Mouse (Mus musculus) olfactory bulb, adult 2 months (tissue): ENCODE data around the gene Gm20481.
"Not testable (repeated sequence)": the region's sequence is repeated elsewhere in the genome, so short reads cannot be mapped to it uniquely, and the experiment has no call there.

Experiments
- CTCF ChIP-seq: fragments of 200-500 bp; IDR thresholded peaks from 2 replicates; pipeline ENCODE4 v1.5.1; 2012; ENCODE audit warnings: low read depth, mild to moderate bottlenecking, low read length, moderate library complexity; ENCODE audit not compliant: insufficient read depth
- POLR2A ChIP-seq: fragments of 200-500 bp; IDR thresholded peaks from 2 replicates; pipeline ENCODE4 v1.6.1; 2012; ENCODE audit warnings: mild to moderate bottlenecking, low read depth, low read length, moderate library complexity; ENCODE audit not compliant: insufficient read depth

DNA sequence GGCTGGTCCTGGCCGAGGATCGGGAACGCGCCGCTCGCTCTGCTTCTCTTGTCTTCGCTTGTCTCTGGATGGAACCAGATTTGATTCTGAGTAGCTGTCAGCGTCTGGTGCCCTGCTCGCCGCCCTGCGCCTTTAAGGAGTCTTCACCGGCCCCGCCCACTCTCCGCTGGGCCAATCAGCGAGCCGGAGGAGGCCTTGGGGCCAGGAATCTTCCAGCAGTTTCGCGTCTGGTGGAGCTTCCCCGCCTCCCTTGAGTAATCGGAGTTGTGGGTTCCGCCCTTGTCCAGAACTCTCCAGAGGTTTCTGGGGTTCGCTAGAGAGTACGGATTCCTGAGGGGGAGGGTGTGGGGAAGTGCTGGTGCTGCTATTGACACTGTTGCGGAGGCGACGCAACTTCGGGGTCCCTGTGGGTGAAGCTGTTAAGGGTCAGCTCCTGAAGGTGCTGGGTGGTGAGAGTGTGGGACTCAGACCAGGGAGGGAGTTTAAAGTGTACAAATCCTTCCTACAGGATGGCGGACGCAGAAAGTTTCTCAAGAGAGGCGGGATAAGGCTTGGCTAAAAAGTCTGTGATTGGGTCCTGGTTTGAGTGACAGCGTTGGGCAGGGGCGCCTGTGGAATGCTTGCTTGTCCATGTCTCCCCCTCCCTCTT lies 10.5 kb upstream of the Gm20481 start, which contains the start of gene Hspa1b:
- peak; percentile 47 for TF ChIP-seq POLR2A
- not testable (repeated sequence) for TF ChIP-seq CTCF
